ENCODE assay signal across 8 mouse cellular contexts in genomic region chrX:106187737-106188136, GRCm38 (mm10). TPM values are rescaled to one million over a fixed set of nuclear protein-coding genes. Genes with fewer than 3 reads are reported as not detected.
DNase-seq lines count a peak whose midpoint lies in the region; ATAC-seq lines count a peak whose summit lies in the region.

No protein-coding gene starts in this region.

- peak; percentile 9 for DNase-seq in right cerebral cortex, adult 18-20 months
- no peak for DNase-seq in right cerebral cortex, postnatal 25 days
- no peak for DNase-seq in intestine, embryonic 14.5 days (ENCODE audit: low spot score)
- peak; percentile 52 for DNase-seq in liver, embryonic 13.5 days
- peak; percentile 27 for DNase-seq in neural tube, embryonic 10.5 days (ENCODE audit: extremely low spot score, low spot score)
- DNase-seq in ovary, postnatal 10 days (ENCODE audit: low spot score): no peak

- 8% methylated on average over 12 of the region's 12 CpGs for WGBS in forebrain, embryonic 16.5 days
- WGBS in intestine, embryonic 14.5 days: 9% methylated on average over 12 of the region's 12 CpGs
- 16% methylated on average over 12 of the region's 12 CpGs for WGBS in liver, embryonic 13.5 days (ENCODE audit: insufficient replicate concordance)

- peak overlapping the region; percentile 93 for H3K4me3 ChIP-seq in brown adipose tissue, adult 24 weeks (ENCODE audit: insufficient read depth, low read depth, low read length)
- H3K4me3 ChIP-seq in forebrain, embryonic 16.5 days (replicated peaks; ENCODE audit: low read length): peak overlapping the region; percentile 57
- H3K4me3 ChIP-seq in intestine, embryonic 14.5 days (ENCODE audit: low read depth, low read length): peak overlapping the region; percentile 63
- peak overlapping the region; percentile 66 for H3K4me3 ChIP-seq in liver, embryonic 13.5 days (replicated peaks)

- no peaks in the 10 kb centered on the region for H3K9me3 ChIP-seq in forebrain, embryonic 16.5 days (ENCODE audit: control insufficient read depth, low read length)
- H3K9me3 ChIP-seq in intestine, embryonic 14.5 days (ENCODE audit: control insufficient read depth, low read length): no peaks in the 10 kb centered on the region
- H3K9me3 ChIP-seq in liver, embryonic 13.5 days (replicated peaks): no peaks in the 10 kb centered on the region

- H3K36me3 ChIP-seq in forebrain, embryonic 16.5 days (ENCODE audit: control insufficient read depth, insufficient read depth): no peaks in the 10 kb centered on the region
- H3K36me3 ChIP-seq in intestine, embryonic 14.5 days (ENCODE audit: control insufficient read depth, insufficient read depth, low read length): 0 out of 2 replicates have a peak, but pooled peaks cover 5% of the 10 kb centered on the region
- H3K36me3 ChIP-seq in liver, embryonic 13.5 days: no peaks in the 10 kb centered on the region

- H3K27me3 ChIP-seq in forebrain, embryonic 16.5 days (replicated peaks; ENCODE audit: control insufficient read depth, insufficient read depth, low read length): no peaks in the 10 kb centered on the region
- no peaks in the 10 kb centered on the region for H3K27me3 ChIP-seq in intestine, embryonic 14.5 days (replicated peaks; ENCODE audit: control insufficient read depth, insufficient read depth, low read length)
- H3K27me3 ChIP-seq in liver, embryonic 13.5 days: no peaks in the 10 kb centered on the region

- peak overlapping the region; percentile 23 for H3K9ac ChIP-seq in forebrain, embryonic 16.5 days (replicated peaks; ENCODE audit: low read depth, low read length)
- peak overlapping the region; percentile 52 for H3K9ac ChIP-seq in intestine, embryonic 14.5 days (ENCODE audit: low read length)
- H3K9ac ChIP-seq in liver, embryonic 13.5 days: peak overlapping the region; percentile 70

- no peak for ATAC-seq in forebrain, embryonic 16.5 days
- no peak for ATAC-seq in intestine, embryonic 14.5 days (replicated peaks; ENCODE audit: low FRiP score, low TSS enrichment, low read depth)
- ATAC-seq in liver, embryonic 13.5 days (ENCODE audit: low read depth): no peak

- H3K27ac ChIP-seq in brown adipose tissue, adult 24 weeks (replicated peaks; ENCODE audit: low read depth, low read length): peak overlapping the region; percentile 92
- peak overlapping the region; percentile 50; the same call in 1 of the 2 replicates for H3K27ac ChIP-seq in forebrain, embryonic 16.5 days (ENCODE audit: low read length)
- H3K27ac ChIP-seq in intestine, embryonic 14.5 days (ENCODE audit: low read depth): peak overlapping the region; percentile 67; the same call in 1 of the 2 replicates
- H3K27ac ChIP-seq in liver, embryonic 13.5 days: peak overlapping the region; percentile 63

- peak overlapping the region; percentile 65 for H3K4me2 ChIP-seq in forebrain, embryonic 16.5 days (ENCODE audit: low read length)
- peak overlapping the region; percentile 55 for H3K4me2 ChIP-seq in intestine, embryonic 14.5 days (ENCODE audit: low read length)
- H3K4me2 ChIP-seq in liver, embryonic 13.5 days: peak overlapping the region; percentile 73

- peaks cover 6% of the 10 kb centered on the region for H3K4me1 ChIP-seq in brown adipose tissue, adult 24 weeks (ENCODE audit: control insufficient read depth, insufficient read depth, insufficient read length, low read length)
- H3K4me1 ChIP-seq in forebrain, embryonic 16.5 days (replicated peaks; ENCODE audit: control insufficient read depth, insufficient read depth, low read length): peaks cover 19% of the 10 kb centered on the region
- H3K4me1 ChIP-seq in intestine, embryonic 14.5 days (replicated peaks; ENCODE audit: control insufficient read depth, insufficient read depth, low read length): no peaks in the 10 kb centered on the region
- peaks cover 29% of the 10 kb centered on the region for H3K4me1 ChIP-seq in liver, embryonic 13.5 days (replicated peaks)

RNA-seq across cellular contexts. Expression of gene Pgk1, which starts 0.8 kb away (rescaled TPM):
- 799 and 832 TPM in 2 replicates for polyA plus RNA-seq in brown adipose tissue, adult 24 weeks (2012; ENCODE audit: insufficient read depth, insufficient read length, missing spikeins)
- 263 and 264 TPM in 2 replicates for polyA plus RNA-seq in forebrain, embryonic 16.5 days (2015; fragmentation: Nextera tagmentation; extraction: Ambion mirVana)
- polyA plus RNA-seq in intestine, embryonic 14.5 days (2014; fragmentation: Nextera tagmentation; extraction: Ambion mirVana): 473 and 482 TPM in 2 replicates
- 172 and 182 TPM in 2 replicates for polyA plus RNA-seq in liver, embryonic 13.5 days (2015; fragmentation: Nextera tagmentation; extraction: Ambion mirVana)

RNA-seq across cellular contexts. Expression of gene Taf9b, which starts 33.2 kb away (rescaled TPM):
- 6.1 and 15.1 TPM in 2 replicates for polyA plus RNA-seq in brown adipose tissue, adult 24 weeks (2012; ENCODE audit: insufficient read depth, insufficient read length, missing spikeins)
- polyA plus RNA-seq in forebrain, embryonic 16.5 days (2015; fragmentation: Nextera tagmentation; extraction: Ambion mirVana): 14.7 and 16.3 TPM in 2 replicates
- polyA plus RNA-seq in intestine, embryonic 14.5 days (2014; fragmentation: Nextera tagmentation; extraction: Ambion mirVana): 9.7 and 11.3 TPM in 2 replicates
- 6.9 and 8.3 TPM in 2 replicates for polyA plus RNA-seq in liver, embryonic 13.5 days (2015; fragmentation: Nextera tagmentation; extraction: Ambion mirVana)

RNA-seq across cellular contexts. Expression of gene Tlr13, which starts 44.7 kb away (rescaled TPM):
- polyA plus RNA-seq in brown adipose tissue, adult 24 weeks (2012; ENCODE audit: insufficient read depth, insufficient read length, missing spikeins): 0.59 and 0.75 TPM in 2 replicates
- polyA plus RNA-seq in forebrain, embryonic 16.5 days (2015; fragmentation: Nextera tagmentation; extraction: Ambion mirVana): 0.30 and 0.36 TPM in 2 replicates
- polyA plus RNA-seq in intestine, embryonic 14.5 days (2014; fragmentation: Nextera tagmentation; extraction: Ambion mirVana): 0.77 and 1.2 TPM in 2 replicates
- polyA plus RNA-seq in liver, embryonic 13.5 days (2015; fragmentation: Nextera tagmentation; extraction: Ambion mirVana): 0.43 and 0.67 TPM in 2 replicates

Comparison
In these comparisons a context has a peak if more than half of its experiments do, and no peak if none do; other contexts are left out.
1. DNase-seq: peak in right cerebral cortex, adult 18-20 months (single experiment), liver, embryonic 13.5 days (single experiment) and neural tube, embryonic 10.5 days (single experiment); none in right cerebral cortex, postnatal 25 days (single experiment), intestine, embryonic 14.5 days (single experiment) and ovary, postnatal 10 days (single experiment).
2. Peak in every context shown above with its lines, with median percentiles within 50 percentile points of each other: H3K27ac ChIP-seq, H3K4me3 ChIP-seq, H3K4me2 ChIP-seq and H3K9ac ChIP-seq.